Mouse (Mus musculus) forebrain, embryonic 16.5 days (tissue): ENCODE measurements around the gene Ctnnd2. TPM values are rescaled to one million over a fixed set of nuclear protein-coding genes. Genes with fewer than 3 reads are reported as not detected.

ENCODE experiments used
- ATAC-seq: fragments of 200-750 bp; cut with Nextera tagmentation; 2 replicates; pipeline ENCODE4 v1.8.0; 2017; ENCODE audit warnings: mild to moderate bottlenecking, moderate library complexity
- H3K27ac ChIP-seq: fragments of 300-500 bp; sonication (generic); 2 replicates; pipeline ENCODE4 v1.5.1; 2014; ENCODE audit warnings: low read length, control low read depth
- H3K27me3 ChIP-seq: fragments of 300-500 bp; sonication (generic); replicated peaks from 2 replicates; pipeline ENCODE4 v1.6.1; 2014; ENCODE audit warnings: low read length; ENCODE audit not compliant: control insufficient read depth, insufficient read depth
- H3K36me3 ChIP-seq: fragments of 300-500 bp; sonication (generic); 2 replicates; pipeline ENCODE4 v1.6.1; 2014; ENCODE audit not compliant: control insufficient read depth, insufficient read depth
- H3K4me1 ChIP-seq: fragments of 300-500 bp; sonication (generic); replicated peaks from 2 replicates; pipeline ENCODE4 v1.6.1; 2014; ENCODE audit warnings: low read length; ENCODE audit not compliant: control insufficient read depth, insufficient read depth
- H3K4me2 ChIP-seq: fragments of 300-500 bp; sonication (generic); 2 replicates; pipeline ENCODE4 v1.6.1; 2014; ENCODE audit warnings: mild to moderate bottlenecking, low read length, control low read depth
- H3K4me3 ChIP-seq: fragments of 300-500 bp; sonication (generic); replicated peaks from 2 replicates; pipeline ENCODE4 v1.5.1; 2014; ENCODE audit warnings: mild to moderate bottlenecking, low read length, control low read depth
- H3K9ac ChIP-seq: fragments of 300-500 bp; sonication (generic); replicated peaks from 2 replicates; pipeline ENCODE4 v1.6.1; 2014; ENCODE audit warnings: low read depth, low read length, control low read depth
- H3K9me3 ChIP-seq: fragments of 300-500 bp; sonication (generic); 2 replicates; pipeline ENCODE4 v1.6.1; 2016; ENCODE audit warnings: low read length; ENCODE audit not compliant: control insufficient read depth
- whole genome bisulfite sequencing: fragments of 180-500 bp; shearing (Covaris S2); extraction: QIAGEN DNeasy Blood & Tissue Kit; methylation state at CpG from one replicate; pipeline ENCODE4 v1.1.7; 2014; 5-methylcytosine and 5-hydroxymethylcytosine counted together
- polyA plus RNA-seq: library from polyadenylated mRNA; unstranded; fragments of >200 nt; fragmentation: Nextera tagmentation; extraction: Ambion mirVana; gene quantifications from 2 replicates; pipeline ENCODE4 v1.2.1, GENCODE M21; 2015

Gene Ctnnd2
- polyA plus RNA-seq, 1 experiment from 2014 or later = 82.7 TPM

DNA sequence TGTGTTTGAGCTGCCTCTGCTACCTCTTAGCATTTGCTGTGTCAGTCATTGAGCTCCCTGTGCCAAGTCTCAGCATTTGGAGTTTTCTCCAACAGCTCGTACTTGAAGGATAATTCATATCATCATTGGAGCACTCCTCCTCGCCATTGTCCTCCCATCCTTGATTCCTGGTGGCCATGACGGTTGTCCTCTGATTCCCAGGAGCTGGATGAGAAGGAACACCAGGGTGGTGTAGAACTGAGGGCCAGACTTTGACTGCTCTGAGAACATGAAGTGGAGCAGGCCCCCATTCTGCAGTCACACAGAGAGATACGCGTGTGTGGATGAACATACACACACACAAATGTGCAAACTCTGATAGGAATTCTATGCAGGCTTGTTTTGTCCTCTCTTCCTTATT is 605.4 kb downstream of the Ctnnd2 start:
- Histone ChIP-seq H3K4me1 (no peaks in the 10 kb centered on the region; the same call in 1 of the 2 replicates), H3K9ac (no peak overlapping the region), H3K27me3 (no peaks in the 10 kb centered on the region), H3K27ac (no peak overlapping the region), H3K4me2 (no peak overlapping the region), H3K9me3 (no peaks in the 10 kb centered on the region), H3K4me3 (no peak overlapping the region), H3K36me3 (no peaks in the 10 kb centered on the region)
- 90% methylated on average over 5 of the region's 5 CpGs for WGBS
- no peak for ATAC-seq

DNA sequence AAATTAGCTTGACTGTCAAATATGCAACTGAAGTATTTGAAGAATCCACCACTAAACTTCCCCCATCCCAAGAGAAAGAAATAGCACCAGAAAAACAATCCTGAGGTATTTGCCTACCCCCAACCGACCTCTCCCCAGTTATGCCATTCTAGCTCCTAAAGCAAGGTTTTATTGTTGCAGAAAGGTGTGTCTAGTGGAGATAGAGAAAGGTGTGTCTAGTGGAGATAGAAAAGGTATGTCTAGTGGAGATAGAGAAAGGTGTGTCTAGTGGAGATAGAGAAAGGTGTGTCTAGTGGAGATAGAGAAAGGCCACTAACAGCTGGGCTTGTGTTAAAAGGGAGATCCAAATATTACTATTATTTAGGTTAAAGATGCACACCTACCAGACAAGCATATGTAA is 607.5 kb downstream of the Ctnnd2 start:
- Histone ChIP-seq H3K4me1 (no peaks in the 10 kb centered on the region; the same call in 1 of the 2 replicates), H3K9me3 (no peaks in the 10 kb centered on the region), H3K4me3 (no peak overlapping the region), H3K36me3 (no peaks in the 10 kb centered on the region), H3K9ac (no peak overlapping the region), H3K27me3 (no peaks in the 10 kb centered on the region), H3K4me2 (no peak overlapping the region), H3K27ac (no peak overlapping the region)
- no peak for ATAC-seq
- 88% methylated on average over 1 of the region's 1 CpGs for WGBS

DNA sequence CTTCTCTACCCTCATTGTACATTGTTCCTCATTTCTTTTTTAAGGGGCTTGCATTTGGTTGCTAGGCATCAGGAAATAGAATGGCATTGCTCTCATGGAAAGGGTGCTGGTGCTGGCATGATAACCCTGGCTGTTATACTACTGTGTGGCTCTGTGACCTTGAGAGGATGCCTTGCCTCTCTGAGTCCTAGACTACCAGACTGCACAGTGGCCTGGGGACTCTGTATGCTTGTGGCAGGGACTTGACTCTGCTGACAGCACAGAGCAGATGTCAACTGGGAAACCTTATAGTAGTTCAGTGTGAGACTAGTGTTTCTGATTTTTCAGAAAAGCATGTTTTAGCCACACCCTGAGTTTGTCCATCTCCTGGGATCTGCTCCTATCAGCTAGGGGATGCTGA is 608.6 kb downstream of the Ctnnd2 start:
- Histone ChIP-seq H3K4me2 (no peak overlapping the region), H3K9me3 (no peaks in the 10 kb centered on the region), H3K4me1 (no peaks in the 10 kb centered on the region; the same call in 1 of the 2 replicates), H3K27ac (no peak overlapping the region), H3K36me3 (no peaks in the 10 kb centered on the region), H3K4me3 (no peak overlapping the region), H3K9ac (no peak overlapping the region), H3K27me3 (no peaks in the 10 kb centered on the region)
- ATAC-seq = peak; percentile 49

DNA sequence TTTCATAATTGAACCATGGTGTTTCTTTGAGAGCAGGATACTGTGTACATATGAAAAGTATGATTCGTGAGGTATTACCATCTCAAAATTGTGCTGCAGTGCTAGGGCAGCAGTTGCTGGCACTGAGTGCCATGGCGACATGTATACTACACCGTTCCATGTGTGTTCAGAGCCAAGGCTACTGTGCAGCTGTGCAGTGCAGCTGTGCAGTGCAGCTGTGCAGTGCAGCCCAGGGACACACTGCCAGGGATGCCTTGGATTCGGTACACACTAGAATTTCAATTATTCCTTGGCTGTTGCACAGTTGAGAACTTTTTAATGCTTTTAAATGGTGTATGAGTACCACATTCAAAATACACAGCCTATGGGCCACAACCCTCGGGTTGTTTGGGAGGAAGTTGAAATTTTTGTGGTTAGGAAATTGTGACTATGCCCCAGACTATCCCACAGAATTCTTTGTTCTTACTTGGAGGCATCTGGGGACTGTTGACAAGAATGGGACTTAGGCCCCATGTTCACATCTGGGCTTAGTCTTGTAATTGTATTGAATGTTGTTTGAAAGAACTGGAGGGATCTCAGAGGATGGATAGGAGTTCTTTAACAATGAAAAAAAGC is 613.4 kb downstream of the Ctnnd2 start:
- Histone ChIP-seq H3K36me3 (0 out of 2 replicates have a peak, but pooled peaks cover 3% of the 10 kb centered on the region), H3K4me1 (no peaks in the 10 kb centered on the region; the same call in 1 of the 2 replicates), H3K9ac (no peak overlapping the region), H3K4me3 (no peak overlapping the region), H3K4me2 (no peak overlapping the region), H3K27me3 (no peaks in the 10 kb centered on the region), H3K9me3 (no peaks in the 10 kb centered on the region), H3K27ac (no peak overlapping the region)
- ATAC-seq = peak; percentile 58; the same call in 1 of the 2 replicates
- WGBS = 86% methylated on average over 5 of the region's 5 CpGs

DNA sequence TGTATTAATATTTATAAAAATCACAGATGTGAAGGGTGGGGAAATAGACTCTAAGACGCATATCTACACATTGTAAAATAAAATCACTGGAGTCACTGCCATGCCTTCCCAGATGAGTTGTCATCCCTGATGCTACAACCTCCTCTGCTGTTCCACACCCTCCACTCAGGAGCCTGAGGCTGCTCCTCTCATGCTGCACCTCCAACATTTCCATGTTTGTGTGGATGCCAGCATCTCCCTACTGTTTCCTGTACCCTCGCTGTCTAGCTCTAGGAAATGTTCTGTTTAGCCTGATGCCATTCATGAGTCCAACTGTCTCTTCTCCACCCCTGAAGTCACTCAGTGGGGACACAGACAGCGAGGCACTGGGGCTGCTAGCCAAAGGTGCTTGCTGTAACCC is 620.9 kb downstream of the Ctnnd2 start:
- H3K27ac ChIP-seq = no peak overlapping the region
- no peaks in the 10 kb centered on the region for H3K27me3 ChIP-seq
- H3K9ac ChIP-seq = no peak overlapping the region
- no peak for ATAC-seq
- no peaks in the 10 kb centered on the region for H3K36me3 ChIP-seq
- no peak overlapping the region for H3K4me3 ChIP-seq
- no peaks in the 10 kb centered on the region for H3K9me3 ChIP-seq
- no peak overlapping the region for H3K4me2 ChIP-seq
- H3K4me1 ChIP-seq = no peaks in the 10 kb centered on the region; the same call in 1 of the 2 replicates
- 81% methylated on average over 3 of the region's 3 CpGs for WGBS

DNA sequence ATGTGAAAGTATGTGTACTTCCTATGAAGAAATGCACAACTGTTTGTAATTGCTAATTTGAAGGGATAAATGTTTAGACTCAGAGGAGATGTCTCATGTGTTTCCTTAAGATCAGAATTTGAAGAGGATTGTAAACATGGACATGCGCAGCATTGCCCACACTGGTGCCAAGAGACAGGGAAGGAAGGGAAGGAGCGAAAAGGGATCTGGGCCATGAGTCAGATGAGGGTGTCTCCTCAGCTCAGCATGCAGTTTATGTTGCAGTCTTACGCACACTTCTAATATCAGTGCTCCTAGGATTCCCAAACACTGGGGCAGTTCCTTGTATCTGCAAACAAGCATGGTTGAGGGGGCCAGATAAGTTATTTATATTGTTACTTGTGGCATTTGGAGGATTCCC is 623.3 kb downstream of the Ctnnd2 start:
- Histone ChIP-seq H3K27ac (no peak overlapping the region), H3K4me3 (no peak overlapping the region), H3K4me1 (no peaks in the 10 kb centered on the region; the same call in 1 of the 2 replicates), H3K9ac (no peak overlapping the region), H3K36me3 (no peaks in the 10 kb centered on the region), H3K9me3 (no peaks in the 10 kb centered on the region), H3K27me3 (no peaks in the 10 kb centered on the region), H3K4me2 (no peak overlapping the region)
- WGBS = 84% methylated on average over 3 of the region's 3 CpGs
- no peak for ATAC-seq

DNA sequence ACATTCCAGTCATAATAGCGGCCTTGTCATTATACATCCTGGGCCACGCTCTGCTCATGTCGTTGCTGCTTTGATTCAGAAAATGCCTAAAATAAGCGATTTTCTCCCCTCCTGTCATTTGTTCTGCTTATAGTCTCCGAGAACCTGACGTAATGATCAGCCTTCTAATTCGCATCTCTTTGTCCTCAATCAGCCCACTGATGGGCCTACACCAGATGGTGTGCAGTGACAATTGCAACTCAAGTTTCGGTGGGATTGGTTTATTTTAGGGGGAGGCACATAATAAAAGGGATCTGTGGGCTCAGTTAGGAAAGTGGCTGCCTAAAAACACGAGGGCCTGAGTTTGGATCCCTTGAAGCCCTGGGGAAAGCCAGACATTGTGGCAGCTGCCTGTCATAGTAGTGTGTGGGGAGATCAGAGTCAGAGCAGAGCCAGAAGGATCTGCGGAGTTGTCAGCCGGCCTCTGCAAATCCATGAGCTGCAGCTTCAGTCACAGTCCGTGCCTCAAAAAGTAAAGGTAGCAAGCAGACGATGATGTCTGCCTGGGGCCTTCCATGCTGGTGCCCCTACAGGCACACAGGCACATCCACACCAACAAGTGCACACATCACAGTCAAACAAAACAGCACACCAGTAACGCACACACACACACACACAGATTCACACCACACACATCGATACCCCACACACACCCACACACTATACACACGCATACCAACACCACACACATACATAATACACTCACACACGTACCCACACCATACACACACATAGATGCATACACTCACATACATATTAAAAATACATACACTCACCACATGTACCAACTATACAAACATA is 655.3 kb downstream of the Ctnnd2 start:
- H3K4me2 ChIP-seq = no peak overlapping the region
- peak; percentile 71 for ATAC-seq

GRCm38 (mm10) chr15:30857277-30858176 is 685.1 kb downstream of the Ctnnd2 start:
- Histone ChIP-seq H3K4me1 (peaks cover 11% of the 10 kb centered on the region), H3K9ac (no peak overlapping the region), H3K9me3 (no peaks in the 10 kb centered on the region), H3K4me2 (no peak overlapping the region), H3K27me3 (no peaks in the 10 kb centered on the region), H3K4me3 (no peak overlapping the region), H3K36me3 (no peaks in the 10 kb centered on the region; the same call in 1 of the 2 replicates), H3K27ac (no peak overlapping the region)
- peak; percentile 52; the same call in 1 of the 2 replicates for ATAC-seq
- 26% methylated on average over 17 of the region's 17 CpGs for WGBS

More for the DNA sequence above, 655.3 kb downstream of the Ctnnd2 start:
- no peaks in the 10 kb centered on the region for H3K36me3 ChIP-seq
- 56% methylated on average over 17 of the region's 17 CpGs for WGBS
- no peak overlapping the region for H3K4me3 ChIP-seq
- H3K27ac ChIP-seq = peak overlapping the region; percentile 35
- peaks cover 6% of the 10 kb centered on the region for H3K4me1 ChIP-seq
- no peaks in the 10 kb centered on the region for H3K27me3 ChIP-seq
- H3K9me3 ChIP-seq = no peaks in the 10 kb centered on the region
- no peak overlapping the region for H3K9ac ChIP-seq

GRCm38 (mm10) chr15:30867429-30867828 is 695.0 kb downstream of the Ctnnd2 start:
- no peak overlapping the region for H3K27ac ChIP-seq
- H3K4me3 ChIP-seq = no peak overlapping the region
- H3K9ac ChIP-seq = no peak overlapping the region
- 93% methylated on average over 5 of the region's 5 CpGs for WGBS
- no peaks in the 10 kb centered on the region for H3K36me3 ChIP-seq
- H3K27me3 ChIP-seq = no peaks in the 10 kb centered on the region
- H3K4me2 ChIP-seq = no peak overlapping the region
- no peaks in the 10 kb centered on the region for H3K4me1 ChIP-seq
- ATAC-seq = no peak
- no peaks in the 10 kb centered on the region for H3K9me3 ChIP-seq
